Mouse (Mus musculus) limb, embryonic 14.5 days (tissue): ENCODE results near the gene Zbtb17. TPM values are rescaled to one million over a fixed set of nuclear protein-coding genes. Genes with fewer than 3 reads are reported as not detected.
A peak's percentile ranks its signal among the peaks of the same experiment; 100 is the strongest.

ENCODE experiments used
- ATAC-seq: fragments of 200-750 bp; cut with Nextera tagmentation; 2 replicates; pipeline ENCODE4 v1.8.0; 2017; ENCODE audit warnings: low read depth, moderate number of reproducible peaks, moderate TSS enrichment; ENCODE audit not compliant: low FRiP score
- DNase-seq: peaks from one replicate; pipeline ENCODE4 v3.0.0-alpha.2; 2015; ENCODE audit warnings: low spot score
- H3K27ac ChIP-seq: fragments of 300-500 bp; sonication (generic); replicated peaks from 2 replicates; pipeline ENCODE4 v1.5.1; 2014; ENCODE audit warnings: low read depth, mild to moderate bottlenecking, low read length, moderate library complexity, mixed read lengths
- H3K27me3 ChIP-seq: fragments of 300-500 bp; sonication (generic); 2 replicates; pipeline ENCODE4 v1.6.1; 2014; ENCODE audit warnings: low read length, mixed read lengths; ENCODE audit not compliant: control insufficient read depth, insufficient read depth
- H3K36me3 ChIP-seq: fragments of 300-500 bp; sonication (generic); 2 replicates; pipeline ENCODE4 v1.6.1; 2014; ENCODE audit warnings: mild to moderate bottlenecking, low read length, moderate library complexity, mixed read lengths; ENCODE audit not compliant: control insufficient read depth, insufficient read depth
- H3K4me1 ChIP-seq: fragments of 300-500 bp; sonication (generic); 2 replicates; pipeline ENCODE4 v1.6.1; 2014; ENCODE audit warnings: antibody characterized with exemption, low read length, mixed read lengths; ENCODE audit not compliant: control insufficient read depth, insufficient read depth
- H3K4me2 ChIP-seq: fragments of 300-500 bp; sonication (generic); replicated peaks from 2 replicates; pipeline ENCODE4 v1.6.1; 2014; ENCODE audit warnings: low read depth, mild to moderate bottlenecking, low read length, moderate library complexity; ENCODE audit not compliant: severe bottlenecking
- H3K4me3 ChIP-seq: fragments of 300-500 bp; sonication (generic); replicated peaks from 2 replicates; pipeline ENCODE4 v1.5.1; 2014; ENCODE audit warnings: low read length
- H3K9ac ChIP-seq: fragments of 300-500 bp; sonication (generic); 2 replicates; pipeline ENCODE4 v1.6.1; 2014; ENCODE audit warnings: mild to moderate bottlenecking, low read depth, low read length, moderate library complexity; ENCODE audit not compliant: severe bottlenecking
- H3K9me3 ChIP-seq: fragments of 300-500 bp; sonication (generic); 2 replicates; pipeline ENCODE4 v1.6.1; 2016; ENCODE audit warnings: low read length; ENCODE audit not compliant: control insufficient read depth
- POLR2A ChIP-seq: fragments of 200-500 bp; IDR thresholded peaks from 2 replicates; pipeline ENCODE4 v1.8.0; 2012; ENCODE audit warnings: inconsistent platforms, mild to moderate bottlenecking, moderate library complexity, borderline replicate concordance; ENCODE audit not compliant: insufficient read depth, insufficient read length; ENCODE audit errors: extremely low read depth
- WGBS: fragments of 180-500 bp; shearing (Covaris S2); extraction: QIAGEN DNeasy Blood & Tissue Kit; methylation state at CpG from one replicate; pipeline ENCODE4 v1.1.7; 2014; 5-methylcytosine and 5-hydroxymethylcytosine counted together
- polyA plus RNA-seq, 2 experiments: library from polyadenylated mRNA; depleted of rRNA in 1 of 2; stranded (reverse) in 1 of 2; unstranded in 1 of 2; fragments of >200 nt; fragmentation: Nextera tagmentation in 1 of 2; extraction: Ambion mirVana in 1 of 2; gene quantifications; 2 replicates each; pipeline versions ENCODE4 v1.2.1 to v1.2.3; 2012 to 2014

Zbtb17 gene
- polyA plus RNA-seq, 2 experiments, result 29.0 to 48.5 TPM

DNA sequence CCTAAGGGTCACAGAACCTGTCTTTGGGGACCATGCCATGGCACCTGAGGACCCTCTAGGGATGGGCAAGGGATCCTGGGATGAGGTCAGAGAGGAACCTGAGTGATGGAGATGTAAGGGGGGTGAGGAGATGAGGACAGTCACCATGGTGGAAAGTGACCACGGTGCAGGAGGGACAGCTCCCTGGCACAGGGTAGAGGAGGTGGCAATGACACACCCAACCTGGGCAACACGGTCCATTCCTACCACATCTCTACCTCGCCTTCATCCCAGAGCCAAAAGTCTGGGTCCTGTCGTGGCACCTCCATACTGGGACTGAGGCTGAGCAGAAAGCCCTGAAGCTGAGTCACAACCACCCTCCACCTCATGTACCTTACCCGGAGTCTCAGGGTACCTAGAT lies 21.6 kb upstream of the Zbtb17 start:
- no peak overlapping the region for H3K4me2 ChIP-seq
- DNase-seq, result no peak
- no peak overlapping the region for H3K4me3 ChIP-seq
- TF ChIP-seq POLR2A, result no peak
- no peak overlapping the region for H3K9ac ChIP-seq
- no peaks in the 10 kb centered on the region for H3K36me3 ChIP-seq
- H3K27ac ChIP-seq, result no peak overlapping the region
- ATAC-seq, result no peak
- H3K4me1 ChIP-seq, result peaks cover 20% of the 10 kb centered on the region
- H3K27me3 ChIP-seq, result no peaks in the 10 kb centered on the region
- no peaks in the 10 kb centered on the region for H3K9me3 ChIP-seq
- WGBS, result 89% methylated on average over 5 of the region's 5 CpGs

DNA sequence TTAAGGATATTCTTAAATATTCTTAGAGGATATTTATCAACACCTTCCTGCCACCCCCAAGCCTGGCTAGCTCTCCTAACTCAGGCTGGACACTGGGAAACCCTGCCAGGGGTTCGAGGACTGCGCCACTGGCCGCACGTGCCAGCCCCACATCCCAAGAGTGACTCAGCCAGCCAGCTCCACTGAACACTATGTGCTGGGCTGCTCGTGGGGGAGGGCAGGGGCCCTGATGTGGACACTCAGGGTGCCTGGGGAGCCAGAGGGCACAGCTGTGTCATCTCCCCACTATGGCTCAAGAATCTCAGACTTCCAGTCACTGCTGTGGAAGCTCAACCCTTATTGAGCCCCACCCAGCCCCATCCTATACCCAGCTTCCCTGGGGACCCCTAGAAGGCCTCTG lies 21.2 kb upstream of the Zbtb17 start:
- no peaks in the 10 kb centered on the region for H3K27me3 ChIP-seq

DNA sequence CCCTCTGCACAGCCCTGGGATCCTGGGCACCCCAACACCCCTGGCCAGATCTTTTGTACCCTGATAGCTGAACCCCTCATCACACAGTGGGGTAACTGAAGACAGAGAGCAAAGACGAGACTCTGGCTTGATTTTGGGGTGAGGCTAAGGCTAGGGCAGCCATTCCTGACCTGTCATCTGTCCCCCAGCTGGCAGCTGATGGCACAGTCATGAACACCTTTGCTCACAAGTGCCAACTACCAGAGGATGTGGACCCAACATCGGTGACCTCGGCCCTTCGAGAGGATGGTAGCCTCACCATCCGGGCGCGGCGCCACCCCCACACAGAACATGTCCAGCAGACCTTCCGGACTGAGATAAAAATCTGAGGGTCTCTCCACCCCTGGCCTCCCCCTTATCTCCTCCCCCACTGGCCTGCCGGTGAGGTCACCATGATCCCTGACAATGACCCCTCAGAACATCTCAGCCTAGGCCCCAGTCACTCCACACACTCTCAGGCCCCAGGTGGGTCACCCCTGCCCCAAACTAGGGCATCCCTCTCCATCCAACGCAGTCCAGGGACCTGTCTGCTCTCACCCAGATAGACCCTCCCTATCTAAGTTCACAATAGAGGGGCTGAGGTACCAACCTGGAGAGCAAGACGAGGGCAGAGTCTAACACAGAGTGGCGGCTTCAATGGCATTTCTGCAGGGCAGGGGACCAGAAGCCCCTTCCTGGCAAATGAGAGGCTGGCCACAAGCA lies 20.6 kb upstream of the Zbtb17 start:
- no peaks in the 10 kb centered on the region for H3K9me3 ChIP-seq
- no peak for TF ChIP-seq POLR2A
- DNase-seq (no peak), ATAC-seq (no peak)
- peaks cover 20% of the 10 kb centered on the region for H3K4me1 ChIP-seq
- no peak overlapping the region for H3K9ac ChIP-seq
- H3K27me3 ChIP-seq, result no peaks in the 10 kb centered on the region
- 88% methylated on average over 13 of the region's 13 CpGs for WGBS
- no peak overlapping the region for H3K4me3 ChIP-seq
- no peak overlapping the region for H3K4me2 ChIP-seq
- no peak overlapping the region for H3K27ac ChIP-seq
- no peaks in the 10 kb centered on the region for H3K36me3 ChIP-seq

More for the DNA sequence above, 21.2 kb upstream of the Zbtb17 start:
- Histone ChIP-seq H3K9me3 (no peaks in the 10 kb centered on the region), H3K9ac (no peak overlapping the region), H3K4me3 (no peak overlapping the region), H3K4me1 (peaks cover 20% of the 10 kb centered on the region), H3K4me2 (no peak overlapping the region), H3K36me3 (no peaks in the 10 kb centered on the region), H3K27ac (no peak overlapping the region)
- 74% methylated on average over 5 of the region's 5 CpGs for WGBS
- TF ChIP-seq POLR2A, result no peak
- DNase-seq (no peak), ATAC-seq (no peak)

DNA sequence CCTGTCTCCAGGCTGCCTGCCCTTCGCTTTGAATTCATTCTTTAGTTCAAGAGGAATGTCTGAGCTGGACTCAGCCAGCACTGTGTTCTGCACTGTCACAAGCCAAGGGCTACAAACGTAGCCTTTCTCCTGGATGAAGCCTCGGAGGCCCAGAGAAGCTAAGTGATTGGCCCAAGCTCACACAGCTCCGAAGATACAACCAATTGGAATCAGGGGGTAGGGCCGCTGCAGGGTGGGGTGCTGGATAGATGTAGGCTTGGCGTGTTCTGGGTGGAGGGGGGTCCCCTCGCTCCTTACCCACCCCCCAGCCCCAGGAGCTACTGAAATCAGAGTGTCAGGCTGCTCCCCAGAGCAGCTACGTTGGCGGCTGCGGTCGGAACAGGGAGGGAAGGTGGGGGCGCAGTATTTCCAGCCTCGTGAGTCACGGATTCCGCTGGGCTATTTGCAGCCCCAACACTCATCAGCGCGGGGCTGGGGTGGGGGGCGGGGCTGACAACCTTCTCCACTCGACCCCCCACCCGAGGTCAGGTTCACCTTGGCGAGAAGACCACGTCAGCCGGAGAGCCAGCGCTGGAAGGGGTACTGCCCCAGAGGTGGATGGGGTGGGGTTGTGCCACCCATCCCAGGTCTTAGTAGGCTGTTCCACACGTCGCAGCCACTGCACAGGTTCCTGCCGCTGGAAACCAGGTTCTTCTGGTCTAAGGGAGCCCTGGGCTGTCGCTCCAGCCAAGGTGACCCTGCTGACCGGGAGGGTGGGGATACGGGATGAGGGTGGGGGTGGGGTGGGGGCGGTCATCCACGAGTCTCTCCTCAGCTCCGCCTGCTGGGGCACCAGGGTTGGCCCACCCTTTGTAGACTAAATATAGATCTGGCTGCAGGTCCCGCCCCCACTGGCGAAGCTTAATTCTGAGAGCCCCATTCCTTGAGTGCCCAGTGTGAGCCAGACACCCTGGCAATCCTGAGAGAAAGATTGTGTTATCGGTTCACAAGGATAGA lies 18.7 kb upstream of the Zbtb17 start:
- Histone ChIP-seq H3K9ac (peak overlapping the region; percentile 55), H3K36me3 (no peaks in the 10 kb centered on the region), H3K27ac (0 out of 2 replicates have a peak overlapping the region, but pooled peaks have one; percentile 58), H3K9me3 (no peaks in the 10 kb centered on the region), H3K27me3 (no peaks in the 10 kb centered on the region), H3K4me1 (peaks cover 18% of the 10 kb centered on the region), H3K4me3 (peak overlapping the region; percentile 43), H3K4me2 (peak overlapping the region; percentile 91)
- 5% methylated on average over 31 of the region's 36 CpGs for WGBS
- DNase-seq (peak; percentile 66), ATAC-seq (peak; percentile 91)
- no peak for TF ChIP-seq POLR2A
